Mouse (Mus musculus) ovary, postnatal 14 days (tissue): ENCODE measurements around the gene Hsph1.

ENCODE experiments used
- DNase-seq: peaks from one replicate; pipeline ENCODE4 v3.0.0; 2022; ENCODE audit warnings: low spot score

The Hsph1 gene

DNA sequence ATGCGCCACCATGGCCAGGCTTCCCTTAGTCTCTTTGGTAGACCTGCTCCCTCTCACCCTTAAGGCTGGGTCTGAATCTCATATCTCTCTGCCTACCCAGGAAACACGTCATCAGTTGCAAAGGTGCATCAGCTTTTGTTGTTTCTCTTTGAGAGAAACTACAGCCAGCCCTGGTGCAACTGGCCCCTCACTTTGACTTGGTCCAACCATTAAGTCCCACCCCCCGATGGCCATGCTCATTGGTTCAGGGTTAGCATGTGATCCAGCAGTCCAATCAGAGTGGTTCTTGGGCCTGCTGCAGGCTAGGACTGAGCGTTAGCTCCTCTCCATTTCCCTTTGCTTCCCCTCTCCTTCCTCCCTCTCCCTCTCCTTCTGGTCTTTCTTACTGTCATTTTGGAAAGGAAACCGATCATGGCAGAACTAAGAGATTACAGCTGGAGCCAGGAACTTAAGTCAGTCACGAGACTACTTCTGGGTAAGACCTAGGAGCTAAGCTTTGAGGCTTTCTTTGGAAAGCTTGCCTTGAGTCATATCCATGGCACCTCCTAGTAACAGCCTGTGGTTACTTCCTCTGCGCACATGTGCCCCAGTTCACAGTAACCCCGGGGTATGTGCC lies 5.2 kb upstream of the Hsph1 start:
- DNase-seq = no peak

DNA sequence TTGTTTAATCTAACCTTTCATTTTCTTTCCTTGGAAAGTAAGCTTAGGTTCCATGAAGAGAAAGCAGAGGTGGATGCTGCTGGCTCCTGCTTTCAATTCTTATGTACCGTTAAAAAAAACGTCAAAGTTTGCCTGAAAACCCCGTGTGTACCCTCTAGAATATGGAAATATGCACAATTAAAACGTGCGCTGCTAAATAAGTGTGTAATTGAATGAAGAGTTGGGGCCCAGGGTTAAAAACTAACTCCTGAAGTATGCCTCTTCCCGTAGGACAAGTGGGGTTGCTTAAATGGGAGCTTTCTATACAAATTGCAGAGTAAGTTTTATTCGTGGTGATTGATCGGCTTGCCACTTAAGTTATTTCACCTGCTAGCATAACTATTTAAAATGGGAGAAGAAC lies 1.1 kb upstream of the Hsph1 start:
- DNase-seq = no peak

DNA sequence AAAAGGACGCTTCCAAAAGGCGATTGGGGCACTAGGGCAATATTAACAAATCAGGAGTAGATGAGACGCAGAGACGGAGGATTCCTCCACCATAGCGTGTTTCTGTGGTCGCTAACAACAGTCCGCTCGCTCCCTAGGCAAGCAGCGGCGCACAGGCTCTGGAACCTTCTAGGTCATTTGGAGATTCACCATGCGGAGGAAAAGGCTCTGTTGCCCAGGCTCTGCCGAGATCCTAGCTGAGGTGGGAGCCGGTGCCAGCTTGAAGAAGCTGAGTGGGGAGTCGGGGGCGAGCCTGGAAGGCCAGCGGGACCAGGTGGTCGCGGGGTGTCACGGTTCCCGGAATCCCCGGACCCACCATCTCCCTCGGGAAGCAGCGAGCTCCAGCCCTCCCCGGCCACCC lies 620 bp downstream of the Hsph1 start:
- DNase-seq = no peak

DNA sequence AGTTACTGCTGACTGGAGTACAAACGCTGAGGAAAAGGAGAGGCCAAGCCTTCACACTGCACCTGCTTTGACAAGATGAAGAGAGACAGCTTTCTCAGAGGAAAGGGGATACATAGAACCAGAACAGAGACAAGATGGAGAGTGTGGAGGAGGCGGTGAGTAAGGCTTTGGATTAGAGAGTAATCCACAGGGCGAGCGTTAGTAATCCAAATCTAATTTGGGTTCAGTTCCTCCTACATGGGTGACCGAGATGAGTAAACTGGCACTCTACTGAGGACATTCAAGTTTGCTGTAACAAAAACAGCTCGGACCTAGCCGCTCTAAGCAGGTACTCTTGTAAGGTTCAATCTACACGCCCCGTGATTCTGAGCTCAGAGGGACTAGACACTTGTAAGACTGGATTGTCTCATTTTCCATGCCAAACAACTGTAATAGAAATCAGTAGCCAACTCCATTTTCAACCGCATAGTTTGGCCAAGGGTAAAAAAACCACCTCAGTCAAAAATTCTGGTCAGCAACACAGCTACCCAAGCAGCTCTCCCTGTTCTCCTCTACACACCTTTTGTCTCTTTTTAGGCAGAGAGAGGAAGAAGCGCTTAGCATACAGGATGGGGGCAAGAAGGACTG lies 1.7 kb downstream of the Hsph1 start:
- no peak for DNase-seq

DNA sequence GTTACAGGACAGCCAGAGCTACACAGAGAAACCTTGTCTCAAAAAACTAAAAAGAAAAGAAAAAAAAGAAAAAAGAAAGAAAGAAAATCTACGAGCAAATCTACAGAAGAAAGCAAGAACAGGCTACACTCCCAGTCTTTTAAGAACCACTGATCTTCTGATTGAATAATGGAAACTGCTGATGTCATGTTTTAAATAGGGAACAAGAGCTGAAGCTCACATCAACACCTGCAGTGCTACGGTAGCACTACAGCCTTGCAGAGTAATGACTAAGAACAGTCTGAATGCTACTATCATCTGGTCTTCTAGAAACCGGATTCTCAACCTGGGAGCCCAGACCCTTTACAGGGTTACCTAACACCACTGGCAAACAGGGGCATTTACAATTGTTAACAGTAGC lies 10.6 kb downstream of the Hsph1 start:
- no peak for DNase-seq

DNA sequence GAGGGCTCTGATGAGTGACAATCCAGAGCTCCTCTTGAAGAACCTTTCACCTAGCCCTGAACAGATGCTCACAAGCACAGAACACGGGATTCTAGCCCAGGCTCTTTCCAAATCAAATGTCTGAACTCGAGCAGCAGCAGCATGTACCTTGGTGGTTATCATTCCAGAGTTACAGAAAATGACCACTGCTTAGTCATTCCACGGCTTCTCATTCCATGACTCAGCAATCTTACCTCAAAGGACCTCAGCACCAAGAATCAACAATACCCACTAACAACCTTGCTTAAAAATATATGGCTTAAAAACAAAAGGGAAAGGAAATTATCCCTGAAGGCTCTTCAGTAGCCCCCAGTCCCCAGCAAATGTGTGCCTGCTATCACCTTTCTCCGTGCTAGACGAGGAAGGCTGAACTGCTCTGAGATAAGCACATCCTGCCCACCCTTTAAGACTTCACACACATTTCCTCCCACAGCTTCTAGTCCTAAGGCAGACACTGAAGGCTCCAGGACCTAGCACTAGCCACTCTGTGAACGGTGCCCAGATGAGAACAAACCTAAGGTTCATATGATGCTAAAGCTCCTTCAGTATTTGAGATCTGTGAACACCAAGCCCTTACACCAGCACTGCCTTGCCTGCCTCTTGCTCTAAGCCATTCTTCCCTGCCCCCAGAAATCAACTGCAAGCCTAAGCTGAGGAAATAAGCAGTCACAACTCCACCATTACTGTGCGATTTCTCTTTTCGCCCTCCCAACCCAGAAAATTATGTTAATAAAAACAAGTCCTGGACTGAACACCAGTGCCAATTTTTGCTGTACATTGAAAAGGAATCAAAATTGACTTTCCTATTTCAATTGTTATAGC lies 12.1 kb downstream of the Hsph1 start:
- DNase-seq = no peak

DNA sequence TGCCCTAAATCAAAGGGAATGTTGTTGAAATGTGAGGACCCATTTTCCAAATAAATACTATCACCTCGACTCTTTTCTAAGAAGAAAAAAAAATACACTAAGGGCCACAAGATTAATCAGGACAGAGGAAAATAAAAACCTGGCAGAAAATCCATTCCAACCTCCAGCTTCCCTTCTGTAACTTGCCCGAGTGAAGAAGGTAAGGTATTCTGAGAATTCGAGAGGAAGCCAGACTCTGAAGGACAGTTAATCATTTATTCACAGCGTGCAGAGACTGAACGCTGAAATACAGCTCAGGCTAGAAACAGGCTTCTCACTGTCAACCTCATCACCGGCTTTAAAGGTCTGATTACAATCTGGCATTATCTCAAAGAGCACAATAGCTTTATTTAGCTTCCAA lies 13.5 kb downstream of the Hsph1 start:
- DNase-seq = no peak

DNA sequence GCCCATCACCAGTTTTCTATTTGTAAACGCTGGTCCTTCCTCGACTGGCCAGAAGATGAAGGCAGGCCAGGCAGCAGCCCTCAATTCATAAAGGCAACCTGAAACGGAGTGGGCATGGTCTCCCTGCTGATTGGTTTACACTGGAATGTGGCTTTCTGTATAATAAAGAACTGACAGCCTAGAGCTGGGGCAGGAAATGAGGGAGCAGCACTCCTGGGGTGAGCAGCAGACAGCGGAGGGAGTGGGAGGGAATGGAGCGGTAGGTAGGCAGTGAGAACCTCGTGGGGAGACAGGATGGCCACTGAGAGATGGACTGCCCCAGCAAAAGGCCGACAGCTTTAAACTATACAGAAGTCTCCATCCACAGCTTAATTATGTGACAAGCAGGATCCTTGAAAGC lies 14.0 kb downstream of the Hsph1 start:
- no peak for DNase-seq

DNA sequence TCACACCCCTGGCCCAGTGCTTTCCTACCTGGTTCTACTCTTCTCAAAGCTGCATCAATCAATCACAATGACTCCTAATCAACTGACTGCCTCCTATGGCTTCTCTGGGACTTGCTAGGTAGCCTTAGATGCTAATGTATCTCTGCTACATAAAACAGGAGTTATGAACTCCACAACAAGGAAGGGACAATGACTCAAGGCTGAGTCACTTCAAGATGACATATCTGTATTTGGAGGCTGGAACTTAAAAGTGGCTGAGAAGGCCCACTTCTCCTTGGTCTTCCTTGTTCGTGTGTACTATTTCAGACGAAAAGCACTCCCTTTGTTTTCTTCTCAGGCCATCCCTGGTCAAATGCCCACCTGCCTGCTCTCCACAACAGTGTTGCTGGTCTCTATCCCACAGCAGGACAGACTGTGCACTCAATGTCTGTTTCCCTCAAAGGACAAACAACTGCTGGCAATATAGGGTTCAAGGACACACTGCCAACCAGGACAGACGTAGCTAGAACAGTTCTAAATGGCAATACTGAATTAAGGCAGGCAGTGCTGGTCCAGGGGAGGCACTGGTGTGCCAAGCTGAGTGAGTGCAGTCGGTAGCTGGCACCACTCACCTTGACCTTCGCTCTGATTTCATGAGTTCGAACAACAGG lies 18.3 kb downstream of the Hsph1 start:
- DNase-seq = no peak

DNA sequence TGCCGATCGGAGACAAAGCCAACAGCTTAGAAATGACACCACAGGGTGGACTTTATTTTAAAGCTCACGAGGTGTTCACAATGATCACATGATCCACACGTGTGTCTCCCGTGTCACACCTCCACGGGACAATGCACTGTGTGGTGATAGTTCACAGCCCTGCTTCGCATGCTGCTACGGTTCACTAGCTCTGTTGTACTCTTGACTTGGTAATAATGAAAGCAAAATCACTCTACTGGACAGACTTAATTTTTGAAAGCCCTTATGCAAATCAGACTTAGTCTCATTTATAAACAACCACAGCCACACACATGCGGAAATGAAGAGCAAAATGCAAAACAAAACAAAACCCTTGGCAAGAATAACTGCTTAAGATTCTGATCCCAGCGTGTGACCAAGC lies 19.4 kb downstream of the Hsph1 start:
- DNase-seq = no peak

DNA sequence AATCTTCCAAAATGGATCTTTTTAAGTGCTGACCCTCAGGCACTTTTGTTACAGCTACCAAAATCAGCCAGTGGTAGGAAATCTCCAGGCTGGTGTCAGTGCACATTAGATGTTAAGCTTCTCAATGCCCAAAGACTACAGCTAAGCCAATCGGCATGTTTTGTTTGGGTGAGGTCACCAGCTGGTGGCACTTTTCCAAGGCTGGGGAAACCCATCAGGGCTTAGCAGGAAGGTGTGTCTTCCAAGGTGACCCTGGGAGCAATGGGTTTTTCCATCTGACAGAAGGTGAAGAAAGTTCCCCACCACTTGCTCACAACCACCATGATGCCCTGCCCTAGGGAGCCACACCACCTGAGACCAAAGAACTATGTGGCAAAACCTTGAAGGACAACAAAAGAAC lies 20.0 kb downstream of the Hsph1 start:
- DNase-seq = no peak

DNA sequence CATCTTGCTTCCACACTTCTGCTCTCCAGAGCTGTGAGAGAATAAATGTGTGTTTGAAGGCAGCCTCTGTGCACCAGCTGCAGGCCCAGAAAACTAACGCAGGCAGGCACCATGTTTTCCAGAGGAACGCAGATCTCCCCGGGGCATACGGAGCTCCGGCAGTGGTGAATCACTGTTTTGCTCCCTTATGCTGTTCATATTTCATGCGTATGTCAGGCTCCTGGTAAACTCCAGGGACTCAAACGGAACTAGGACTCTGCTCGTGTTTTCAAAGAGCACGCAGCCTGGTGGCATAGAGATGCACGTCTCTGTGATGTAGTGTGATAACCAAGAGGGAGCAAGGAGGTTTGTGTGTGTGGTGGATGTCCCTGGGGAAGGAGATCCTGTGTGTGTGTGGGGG lies 23.4 kb downstream of the Hsph1 start:
- no peak for DNase-seq

DNA sequence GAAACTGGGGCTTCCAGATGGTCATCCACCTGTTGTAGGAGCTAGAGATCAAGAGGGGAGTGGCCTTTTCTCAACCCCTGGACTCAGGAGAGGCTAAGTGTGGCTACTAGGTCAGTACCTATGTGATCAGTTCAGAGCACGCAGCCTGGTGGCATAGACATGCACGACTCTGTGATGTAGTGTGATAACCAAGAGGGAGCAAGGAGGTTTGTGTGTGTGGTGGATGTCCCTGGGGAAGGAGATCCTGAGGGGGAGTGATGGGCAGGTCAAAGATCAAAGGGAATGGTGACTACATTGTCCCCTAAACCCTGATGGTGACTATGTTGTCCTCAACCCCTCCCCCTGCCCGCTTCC lies 24.0 kb downstream of the Hsph1 start:
- DNase-seq = no peak

DNA sequence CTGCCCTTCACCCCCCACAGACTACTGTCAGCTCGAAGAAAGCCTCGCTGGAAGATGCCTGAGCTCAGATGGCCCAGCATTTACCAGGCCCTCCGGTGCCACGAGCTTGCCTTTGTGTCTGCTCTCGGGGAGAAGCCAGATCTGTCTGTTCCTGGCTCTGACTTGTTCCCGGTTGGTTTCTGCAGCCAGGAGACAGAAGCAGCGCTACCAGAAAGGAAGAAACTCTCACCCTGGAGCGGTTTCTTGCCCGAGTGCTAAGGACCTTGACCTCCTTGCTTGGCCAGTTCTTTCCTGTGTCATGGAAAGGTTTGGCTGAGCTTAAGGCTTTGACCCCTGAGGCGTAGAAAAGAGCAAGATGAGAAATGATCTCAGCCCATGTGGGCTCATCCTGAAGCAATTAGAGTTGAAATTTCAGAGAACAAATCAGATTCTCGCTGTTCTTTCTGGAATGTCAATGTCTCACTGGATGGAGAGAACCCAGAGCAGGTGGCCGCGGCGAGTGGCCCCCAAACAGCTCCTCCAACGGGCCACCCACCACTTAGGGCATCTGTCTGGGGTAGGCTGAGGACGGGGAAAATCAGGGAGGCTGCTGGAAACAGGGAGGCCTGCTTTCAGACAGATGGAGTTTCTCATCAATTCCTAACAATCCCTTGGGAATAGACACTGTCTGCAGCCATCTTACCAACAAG lies 24.6 kb downstream of the Hsph1 start:
- DNase-seq = no peak

DNA sequence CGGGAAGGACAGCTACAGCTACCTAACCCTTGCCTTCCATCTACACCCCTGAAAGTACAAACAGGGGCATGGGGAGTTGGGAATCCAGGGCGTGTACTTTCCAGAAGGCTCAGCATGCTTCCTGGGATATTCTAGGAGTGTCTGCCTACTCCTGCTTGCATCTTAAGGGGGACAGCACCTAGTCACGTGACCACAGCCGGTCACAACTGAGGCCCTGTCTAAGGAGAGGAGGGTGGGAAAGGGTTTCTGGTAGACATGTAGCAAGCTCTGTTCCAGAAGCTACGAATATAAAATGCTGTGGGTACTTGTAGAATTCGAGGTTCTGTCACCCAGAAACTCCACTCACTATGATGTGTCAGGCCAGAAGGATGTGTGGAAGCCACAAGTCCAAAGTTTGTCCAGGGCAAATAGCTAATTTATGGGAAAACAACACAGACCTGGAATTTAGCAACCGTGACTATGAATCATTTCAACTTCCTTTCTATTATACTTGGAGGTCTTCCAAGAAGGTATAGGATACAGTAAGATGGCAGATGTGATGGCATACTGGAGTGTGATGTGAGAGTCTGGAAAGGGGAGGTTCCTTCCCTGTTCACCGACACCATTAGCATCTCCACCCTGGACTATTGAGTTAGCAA lies 29.0 kb downstream of the Hsph1 start:
- no peak for DNase-seq

DNA sequence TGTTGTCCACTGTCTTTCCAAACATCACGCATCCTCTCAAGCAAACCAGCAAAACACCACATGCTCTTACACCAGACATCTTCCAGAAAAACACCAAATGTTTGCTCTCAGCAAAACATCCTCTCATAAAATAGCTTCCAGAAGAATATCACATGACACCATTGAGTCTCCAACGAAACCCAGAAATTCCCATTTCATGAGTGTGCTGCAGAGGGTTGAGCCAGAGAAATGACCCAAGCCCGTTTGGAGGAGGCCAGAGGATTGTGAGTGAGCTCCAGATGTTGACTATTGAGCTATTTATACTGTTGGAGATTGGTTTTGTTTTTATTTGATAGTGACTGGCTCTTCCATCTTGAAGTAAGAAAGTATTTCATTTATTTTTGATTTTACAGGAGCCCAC lies 32.9 kb downstream of the Hsph1 start:
- DNase-seq = no peak

DNA sequence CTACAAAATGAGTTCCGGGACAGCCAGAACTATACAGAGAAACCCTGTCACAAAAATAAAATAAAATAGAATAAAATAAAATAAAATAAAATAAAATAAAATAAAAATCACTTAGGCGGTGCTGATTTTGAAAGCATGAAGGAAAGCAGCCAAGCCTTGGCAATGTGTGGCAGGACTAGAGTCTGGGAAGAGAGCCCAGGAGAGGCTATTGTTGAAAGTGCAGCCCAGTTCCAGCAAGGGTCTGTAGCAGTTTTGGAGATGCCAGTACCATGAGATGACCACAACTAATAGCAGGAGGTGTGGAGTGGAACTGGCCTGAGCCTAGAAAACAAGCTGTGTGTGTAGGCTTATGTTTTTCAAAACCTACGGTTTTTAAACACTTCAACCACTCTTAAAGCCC lies 34.2 kb downstream of the Hsph1 start:
- no peak for DNase-seq

DNA sequence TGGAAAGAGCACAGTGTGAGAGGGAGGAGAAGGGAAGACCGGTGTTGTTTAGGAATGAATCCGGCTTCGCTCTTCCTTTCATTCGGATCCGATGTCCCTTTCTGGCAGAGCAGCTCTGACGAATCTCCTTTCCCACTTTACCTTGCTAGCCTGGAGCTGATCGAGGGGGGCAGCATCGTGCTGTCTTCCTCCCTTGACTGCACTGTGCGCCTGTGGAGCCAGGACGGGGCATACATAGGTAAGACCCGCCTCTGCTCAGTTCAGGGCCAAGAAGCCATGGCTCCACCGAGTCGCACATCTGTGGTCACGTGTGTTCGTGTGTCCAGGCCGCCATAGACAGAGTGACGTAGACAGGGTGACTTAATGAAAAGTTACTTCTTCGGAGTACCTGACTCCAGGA lies 38.8 kb downstream of the Hsph1 start:
- no peak for DNase-seq

DNA sequence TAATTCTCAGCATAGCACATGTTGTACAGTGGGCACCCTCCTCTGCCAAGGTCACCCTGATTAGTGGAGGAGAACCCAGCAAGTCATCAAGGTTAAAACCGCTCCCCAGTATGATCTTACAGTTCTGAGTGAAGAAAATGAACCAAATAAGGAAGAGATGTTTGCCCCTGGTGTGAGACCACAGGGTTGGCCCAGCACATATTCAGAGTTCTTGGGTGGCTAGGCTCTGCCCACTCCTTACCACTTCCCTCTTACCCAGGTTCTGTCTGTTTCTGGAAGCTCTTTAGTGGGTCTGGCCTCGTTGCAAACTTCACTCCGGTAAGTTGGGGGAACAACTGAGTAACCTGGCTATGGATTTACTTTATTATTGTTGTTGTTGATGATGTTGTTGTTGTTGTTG lies 42.0 kb downstream of the Hsph1 start:
- no peak for DNase-seq

DNA sequence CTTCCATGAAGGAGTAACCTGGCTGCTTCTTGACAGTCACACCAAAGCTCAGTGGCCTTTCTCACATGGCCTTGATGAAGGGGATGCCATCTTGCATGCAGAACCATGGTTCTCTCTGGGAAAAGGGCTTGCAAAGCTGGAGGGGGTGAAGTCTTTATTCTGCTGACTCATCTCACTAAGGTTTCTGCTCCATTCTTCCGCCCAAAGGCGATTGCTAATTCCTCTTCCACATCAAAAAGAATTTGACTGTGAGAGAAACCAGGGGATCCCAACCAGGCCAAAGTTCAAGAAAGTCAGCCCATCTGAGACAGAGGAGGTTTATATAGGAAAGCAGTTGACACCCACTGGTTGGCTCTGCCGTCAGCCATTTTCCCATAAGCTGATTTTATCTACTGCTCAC lies 46.2 kb downstream of the Hsph1 start:
- no peak for DNase-seq

DNA sequence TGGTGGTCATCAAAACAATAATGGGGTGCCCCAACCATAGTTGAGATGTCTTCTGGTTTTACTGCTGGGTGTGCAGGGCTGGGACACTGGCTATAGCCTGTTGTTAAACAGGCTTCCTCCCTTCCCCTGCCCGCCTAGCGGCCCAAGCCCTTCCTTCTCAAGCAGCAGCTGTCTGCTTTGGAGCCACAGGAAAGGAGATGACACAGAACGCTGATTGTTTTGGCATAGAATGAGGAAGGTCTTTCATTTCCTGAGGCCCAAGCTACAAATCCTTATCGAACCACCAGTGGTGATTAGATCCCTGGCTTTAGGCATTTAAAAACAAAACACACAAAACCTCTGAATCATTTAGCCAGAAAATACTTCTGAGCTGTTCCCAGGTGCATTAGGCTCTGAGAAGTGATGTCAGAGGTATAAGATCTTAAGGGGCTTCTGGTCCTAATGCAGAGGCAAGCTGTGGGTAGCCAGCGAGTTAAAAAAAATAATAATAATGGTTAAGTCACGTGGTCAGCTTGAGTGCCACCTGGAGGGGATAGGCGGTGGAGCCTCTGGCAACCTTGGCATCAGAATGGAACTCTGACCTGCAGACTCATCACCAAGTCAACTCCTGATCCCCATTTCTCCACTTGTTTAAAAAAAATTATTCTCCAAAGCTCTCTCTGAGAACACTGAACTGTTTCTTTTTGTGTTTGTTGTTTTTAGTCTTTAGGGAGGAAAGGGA lies 47.2 kb downstream of the Hsph1 start:
- DNase-seq = no peak
